Mouse (Mus musculus) midbrain, embryonic 13.5 days (tissue): ENCODE measurements around the gene Rnf183. TPM values are rescaled to one million over a fixed set of nuclear protein-coding genes. Genes with fewer than 3 reads are reported as not detected.

Experiments used
- ATAC-seq: fragments of 200-750 bp; cut with Nextera tagmentation; 2 replicates; pipeline ENCODE4 v1.8.0; 2017; ENCODE audit warnings: mild to moderate bottlenecking, moderate TSS enrichment, moderate library complexity
- H3K27ac ChIP-seq: fragments of 300-500 bp; sonication (generic); 2 replicates; pipeline ENCODE4 v1.5.1; 2015; ENCODE audit warnings: inconsistent platforms, mild to moderate bottlenecking, moderate library complexity
- H3K27me3 ChIP-seq: fragments of 300-500 bp; sonication (generic); 2 replicates; pipeline ENCODE4 v1.6.1; 2015; ENCODE audit warnings: mild to moderate bottlenecking, inconsistent platforms
- H3K36me3 ChIP-seq: fragments of 300-500 bp; sonication (generic); 2 replicates; pipeline ENCODE4 v1.6.1; 2015; ENCODE audit warnings: mild to moderate bottlenecking, inconsistent platforms
- H3K4me1 ChIP-seq: fragments of 300-500 bp; sonication (generic); replicated peaks from 2 replicates; pipeline ENCODE4 v1.6.1; 2015; ENCODE audit warnings: inconsistent platforms
- H3K4me2 ChIP-seq: fragments of 300-500 bp; sonication (generic); replicated peaks from 2 replicates; pipeline ENCODE4 v1.6.1; 2015; ENCODE audit warnings: moderate library complexity, mild to moderate bottlenecking, inconsistent platforms
- H3K4me3 ChIP-seq: fragments of 300-500 bp; sonication (generic); replicated peaks from 2 replicates; pipeline ENCODE4 v1.5.1; 2015; ENCODE audit warnings: mild to moderate bottlenecking, inconsistent platforms
- H3K9ac ChIP-seq: fragments of 300-500 bp; sonication (generic); replicated peaks from 2 replicates; pipeline ENCODE4 v1.6.1; 2015; ENCODE audit warnings: mild to moderate bottlenecking, inconsistent platforms
- H3K9me3 ChIP-seq: fragments of 300-500 bp; sonication (generic); 2 replicates; pipeline ENCODE4 v1.6.1; 2016; ENCODE audit warnings: mild to moderate bottlenecking, inconsistent platforms
- WGBS: fragments of 180-500 bp; shearing (Covaris S2); methylation state at CpG from one replicate; pipeline ENCODE4 v1.1.7; 2015; 5-methylcytosine and 5-hydroxymethylcytosine counted together
- polyA plus RNA-seq: library from polyadenylated mRNA; unstranded; fragments of >200 nt; fragmentation: Nextera tagmentation; extraction: Ambion mirVana; gene quantifications from 2 replicates; pipeline ENCODE4 v1.2.1, GENCODE M21; 2015

Gene Rnf183
- polyA plus RNA-seq, 1 experiment from 2014 or later: 0.11 TPM

GRCm38 (mm10) chr4:62460348-62460747 lies 25.3 kb upstream of the Rnf183 start:
- no peak overlapping the region for H3K9ac ChIP-seq
- H3K4me2 ChIP-seq: no peak overlapping the region
- H3K27me3 ChIP-seq: no peaks in the 10 kb centered on the region
- WGBS: 95% methylated on average over 8 of the region's 8 CpGs
- H3K9me3 ChIP-seq: no peaks in the 10 kb centered on the region
- no peak for ATAC-seq
- peaks cover 35% of the 10 kb centered on the region for H3K36me3 ChIP-seq
- no peaks in the 10 kb centered on the region for H3K4me1 ChIP-seq
- H3K4me3 ChIP-seq: no peak overlapping the region
- H3K27ac ChIP-seq: no peak overlapping the region

GRCm38 (mm10) chr4:62459081-62459480 lies 24.0 kb upstream of the Rnf183 start:
- Histone ChIP-seq H3K27me3 (no peaks in the 10 kb centered on the region), H3K4me1 (no peaks in the 10 kb centered on the region), H3K36me3 (peaks cover 35% of the 10 kb centered on the region), H3K4me3 (no peak overlapping the region), H3K4me2 (no peak overlapping the region), H3K9ac (no peak overlapping the region), H3K27ac (no peak overlapping the region), H3K9me3 (no peaks in the 10 kb centered on the region)
- ATAC-seq: no peak
- 90% methylated on average over 3 of the region's 3 CpGs for WGBS

GRCm38 (mm10) chr4:62454995-62455394 lies 19.9 kb upstream of the Rnf183 start:
- 67% methylated on average over 5 of the region's 5 CpGs for WGBS
- no peak for ATAC-seq
- peaks cover 11% of the 10 kb centered on the region for H3K36me3 ChIP-seq
- H3K9me3 ChIP-seq: no peaks in the 10 kb centered on the region
- H3K4me1 ChIP-seq: no peaks in the 10 kb centered on the region
- no peak overlapping the region for H3K9ac ChIP-seq
- no peak overlapping the region for H3K4me2 ChIP-seq
- no peak overlapping the region for H3K4me3 ChIP-seq
- no peak overlapping the region for H3K27ac ChIP-seq
- no peaks in the 10 kb centered on the region for H3K27me3 ChIP-seq

- H3K27me3 ChIP-seq: no peaks in the 10 kb centered on the region
- ATAC-seq: no peak
- no peaks in the 10 kb centered on the region for H3K36me3 ChIP-seq
- H3K4me2 ChIP-seq: no peak overlapping the region
- H3K4me1 ChIP-seq: no peaks in the 10 kb centered on the region
- H3K9ac ChIP-seq: no peak overlapping the region
- H3K9me3 ChIP-seq: no peaks in the 10 kb centered on the region
- no peak overlapping the region for H3K27ac ChIP-seq
- H3K4me3 ChIP-seq: no peak overlapping the region
- 83% methylated on average over 4 of the region's 4 CpGs for WGBS
Observed at GRCm38 (mm10) chr4:62440986-62441385, 5.9 kb upstream of the Rnf183 start.

GRCm38 (mm10) chr4:62440544-62440943 lies 5.5 kb upstream of the Rnf183 start:
- H3K4me2 ChIP-seq: no peak overlapping the region
- no peaks in the 10 kb centered on the region for H3K36me3 ChIP-seq
- no peaks in the 10 kb centered on the region for H3K9me3 ChIP-seq
- no peak overlapping the region for H3K9ac ChIP-seq
- H3K4me3 ChIP-seq: no peak overlapping the region
- H3K27ac ChIP-seq: no peak overlapping the region
- H3K27me3 ChIP-seq: no peaks in the 10 kb centered on the region
- no peaks in the 10 kb centered on the region for H3K4me1 ChIP-seq
- no peak for ATAC-seq
- WGBS: 72% methylated on average over 4 of the region's 4 CpGs

GRCm38 (mm10) chr4:62439793-62440192 lies 4.7 kb upstream of the Rnf183 start:
- no peaks in the 10 kb centered on the region for H3K9me3 ChIP-seq
- H3K36me3 ChIP-seq: no peaks in the 10 kb centered on the region
- no peak overlapping the region for H3K27ac ChIP-seq
- H3K4me1 ChIP-seq: no peaks in the 10 kb centered on the region
- WGBS: 74% methylated on average over 4 of the region's 4 CpGs
- no peaks in the 10 kb centered on the region for H3K27me3 ChIP-seq
- no peak overlapping the region for H3K4me3 ChIP-seq
- no peak for ATAC-seq
- H3K9ac ChIP-seq: no peak overlapping the region
- H3K4me2 ChIP-seq: no peak overlapping the region

GRCm38 (mm10) chr4:62437871-62438270 lies 2.8 kb upstream of the Rnf183 start:
- no peak overlapping the region for H3K9ac ChIP-seq
- H3K27ac ChIP-seq: no peak overlapping the region
- no peaks in the 10 kb centered on the region for H3K27me3 ChIP-seq
- no peaks in the 10 kb centered on the region for H3K36me3 ChIP-seq
- no peak overlapping the region for H3K4me2 ChIP-seq
- H3K9me3 ChIP-seq: no peaks in the 10 kb centered on the region
- WGBS: 88% methylated on average over 7 of the region's 7 CpGs
- no peak for ATAC-seq
- H3K4me3 ChIP-seq: no peak overlapping the region
- H3K4me1 ChIP-seq: no peaks in the 10 kb centered on the region

GRCm38 (mm10) chr4:62437256-62437778 lies 2.3 kb upstream of the Rnf183 start:
- Histone ChIP-seq H3K9me3 (no peaks in the 10 kb centered on the region), H3K36me3 (no peaks in the 10 kb centered on the region), H3K4me1 (no peaks in the 10 kb centered on the region), H3K4me2 (no peak overlapping the region), H3K27me3 (no peaks in the 10 kb centered on the region), H3K9ac (no peak overlapping the region), H3K4me3 (no peak overlapping the region), H3K27ac (no peak overlapping the region)
- ATAC-seq: no peak
- 88% methylated on average over 3 of the region's 3 CpGs for WGBS

GRCm38 (mm10) chr4:62433939-62434870 lies 847 bp downstream of the Rnf183 start:
- no peak overlapping the region for H3K4me3 ChIP-seq
- H3K4me2 ChIP-seq: no peak overlapping the region
- H3K9ac ChIP-seq: no peak overlapping the region
- H3K9me3 ChIP-seq: no peaks in the 10 kb centered on the region
- no peaks in the 10 kb centered on the region for H3K4me1 ChIP-seq
- WGBS: 80% methylated on average over 7 of the region's 7 CpGs
- H3K36me3 ChIP-seq: no peaks in the 10 kb centered on the region
- no peak for ATAC-seq
- no peak overlapping the region for H3K27ac ChIP-seq
- no peaks in the 10 kb centered on the region for H3K27me3 ChIP-seq

- H3K27me3 ChIP-seq: no peaks in the 10 kb centered on the region
- no peaks in the 10 kb centered on the region for H3K4me1 ChIP-seq
- no peak overlapping the region for H3K9ac ChIP-seq
- H3K27ac ChIP-seq: no peak overlapping the region
- H3K4me3 ChIP-seq: no peak overlapping the region
- WGBS: 87% methylated on average over 4 of the region's 4 CpGs
- ATAC-seq: no peak
- peaks cover 4% of the 10 kb centered on the region; the same call in 1 of the 2 replicates for H3K36me3 ChIP-seq
- no peak overlapping the region for H3K4me2 ChIP-seq
- H3K9me3 ChIP-seq: no peaks in the 10 kb centered on the region
Observed at GRCm38 (mm10) chr4:62431522-62431921, 3.5 kb downstream of the Rnf183 start.

- Histone ChIP-seq H3K4me3 (no peak overlapping the region), H3K9me3 (no peaks in the 10 kb centered on the region), H3K27me3 (no peaks in the 10 kb centered on the region), H3K27ac (no peak overlapping the region), H3K9ac (no peak overlapping the region), H3K4me2 (no peak overlapping the region), H3K36me3 (peaks cover 9% of the 10 kb centered on the region), H3K4me1 (no peaks in the 10 kb centered on the region)
- no peak for ATAC-seq
Observed at GRCm38 (mm10) chr4:62430678-62431077, 4.4 kb downstream of the Rnf183 start.

- whole genome bisulfite sequencing: 92% methylated on average over 9 of the region's 9 CpGs
- Histone ChIP-seq H3K4me1 (no peaks in the 10 kb centered on the region), H3K27me3 (no peaks in the 10 kb centered on the region)
Observed at GRCm38 (mm10) chr4:62429616-62430015, 5.4 kb downstream of the Rnf183 start.

More at GRCm38 (mm10) chr4:62429616-62430015, 5.4 kb downstream of the Rnf183 start:
- H3K9me3 ChIP-seq: no peaks in the 10 kb centered on the region
- H3K4me3 ChIP-seq: no peak overlapping the region
- H3K9ac ChIP-seq: no peak overlapping the region
- ATAC-seq: no peak
- H3K36me3 ChIP-seq: peaks cover 19% of the 10 kb centered on the region
- H3K27ac ChIP-seq: no peak overlapping the region
- no peak overlapping the region for H3K4me2 ChIP-seq
